Mouse (Mus musculus): Measurements from ENCODE around the gene Pde4c. TPM values are rescaled to one million over a fixed set of nuclear protein-coding genes. Genes with fewer than 3 reads are reported as not detected.

Pde4c gene
- total RNA-seq, 2 experiments from 2014 or later = 0.89 to 2.0 TPM

GRCm38 (mm10) chr8:70796403-70797080 lies 73.0 kb downstream of the Pde4c start:
- DNase-seq (ENCODE audit: low spot score in 2 of 2) = no peak
- intact Hi-C loops (cut with DNase I) = loop anchor here (5.0 kb wide), 1 partner anchor 34 kb away; the partner anchor contains the start of gene Mpv17l2

GRCm38 (mm10) chr8:70797081-70798070 lies 73.9 kb downstream of the Pde4c start:
- peak; percentile 86 to 87 for DNase-seq (ENCODE audit: low spot score in 2 of 2)
- intact Hi-C loops (cut with DNase I) = loop anchor here (5.0 kb wide), 1 partner anchor 35 kb away; the partner anchor contains the start of gene Mpv17l2

- intact Hi-C loops (cut with DNase I) = loop anchor here (5.0 kb wide), 1 partner anchor 36 kb away; the partner anchor contains the start of gene Mpv17l2
- DNase-seq (ENCODE audit: low spot score in 2 of 2) = peak in 1 of 2 experiments; percentile 58
Observed at GRCm38 (mm10) chr8:70798281-70798680, 74.8 kb downstream of the Pde4c start.

GRCm38 (mm10) chr8:70800648-70801047 lies 77.1 kb downstream of the Pde4c start:
- intact Hi-C loops (cut with DNase I) = no loop called here
- DNase-seq (ENCODE audit: low spot score in 2 of 2) = peak; percentile 68 to 71

Small RNA genes lying within 50 kb of the gene (microRNA-seq; reads per million reads assigned to microRNA genes)
- gene Mir7240 = 10.1 reads per million, percentile 29 among the genes with 10 or more reads in this experiment

Other genes with a start within 250 kb of the Pde4c start
- gene Klhl26, start 246.8 kb upstream of the Pde4c start, total RNA-seq (2021) = 10 to 100 TPM; 43.6 to 44.6 TPM
- gene Tmem59l, start 236.4 kb upstream of the Pde4c start, total RNA-seq (2021) = 100 to 1,000 TPM; 279 to 317 TPM
- 1 to 10 TPM; 4.1 to 4.6 TPM for gene Crlf1, start 230.6 kb upstream of the Pde4c start, total RNA-seq (2021)
- 100 to 1,000 TPM; 106 to 108 TPM for gene Rex1bd, start 217.0 kb upstream of the Pde4c start, total RNA-seq (2021)
- gene Uba52, start 212.9 kb upstream of the Pde4c start, total RNA-seq (2021) = 100 to 1,000 TPM; 828 to 997 TPM
- gene Fkbp8, start 196.0 kb upstream of the Pde4c start, total RNA-seq (2021) = 100 to 1,000 TPM; 403 to 432 TPM
- 10 to 100 TPM; 45.0 to 49.7 TPM for gene Kxd1, start 195.8 kb upstream of the Pde4c start, total RNA-seq (2021)
- 10 to 100 TPM; 19.1 to 20.7 TPM for gene Ell, start 184.3 kb upstream of the Pde4c start, total RNA-seq (2021)
- 10 to 100 TPM; 47.5 to 53.0 TPM for gene Isyna1, start 129.3 kb upstream of the Pde4c start, total RNA-seq (2021)
- 100 to 1,000 TPM; 257 to 265 TPM for gene Ssbp4, start 114.8 kb upstream of the Pde4c start, total RNA-seq (2021)
- gene Lrrc25, start 107.6 kb upstream of the Pde4c start, total RNA-seq (2021) = 1 to 10 TPM in 1 of 2 experiments, under 1 TPM in 1; 0.44 to 1.2 TPM
- not detected for gene Gdf15, start 91.3 kb upstream of the Pde4c start, total RNA-seq (2021)
- gene Pgpep1, start 63.3 kb upstream of the Pde4c start, total RNA-seq (2021) = 10 to 100 TPM; 11.6 to 17.2 TPM
- 10 to 100 TPM; 59.1 to 69.8 TPM for gene Lsm4, start 50.5 kb upstream of the Pde4c start, total RNA-seq (2021)
- gene Jund, start 24.8 kb upstream of the Pde4c start, total RNA-seq (2021) = 100 to 1,000 TPM; 219 to 272 TPM
- under 1 TPM; 0.10 to 0.34 TPM for gene Iqcn, start 20.3 kb upstream of the Pde4c start, total RNA-seq (2021)
- gene Gm3336, start 5.2 kb upstream of the Pde4c start, total RNA-seq (2021) = not detected
- gene Rab3a, start 31.0 kb downstream of the Pde4c start, total RNA-seq (2021) = 100 to 1,000 TPM; 824 to 964 TPM
- 10 to 100 TPM; 33.9 to 41.5 TPM for gene Mpv17l2, start 37.2 kb downstream of the Pde4c start, total RNA-seq (2021)
- gene Pik3r2, start 53.0 kb downstream of the Pde4c start, total RNA-seq (2021) = 100 to 1,000 TPM; 152 to 164 TPM
- 100 to 1,000 TPM; 312 to 338 TPM for gene Mast3, start 81.3 kb downstream of the Pde4c start, total RNA-seq (2021)
- 1 to 10 TPM in 1 of 2 experiments, under 1 TPM in 1; 0.86 to 1.1 TPM for gene Il12rb1, start 84.7 kb downstream of the Pde4c start, total RNA-seq (2021)
- 10 to 100 TPM; 16.9 to 20.2 TPM for gene Arrdc2, start 116.0 kb downstream of the Pde4c start, total RNA-seq (2021)
- gene Kcnn1, start 139.5 kb downstream of the Pde4c start, total RNA-seq (2021) = 10 to 100 TPM; 18.3 to 27.0 TPM
- 100 to 1,000 TPM in 1 of 2 experiments, 10 to 100 TPM in 1; 88.6 to 108 TPM for gene Ccdc124, start 150.2 kb downstream of the Pde4c start, total RNA-seq (2021)
- gene Slc5a5, start 169.0 kb downstream of the Pde4c start, total RNA-seq (2021) = 10 to 100 TPM in 1 of 2 experiments, 1 to 10 TPM in 1; 8.9 to 12.1 TPM
- gene Rpl18a, start 173.7 kb downstream of the Pde4c start, total RNA-seq (2021) = 100 to 1,000 TPM; 558 to 677 TPM
- gene Map1s, start 182.2 kb downstream of the Pde4c start, total RNA-seq (2021) = 10 to 100 TPM; 78.7 to 82.1 TPM

Measured in left cerebral cortex, postnatal 36 days (tissue).